ENCODE assay signal across 14 mouse cellular contexts in the genomic region with DNA sequence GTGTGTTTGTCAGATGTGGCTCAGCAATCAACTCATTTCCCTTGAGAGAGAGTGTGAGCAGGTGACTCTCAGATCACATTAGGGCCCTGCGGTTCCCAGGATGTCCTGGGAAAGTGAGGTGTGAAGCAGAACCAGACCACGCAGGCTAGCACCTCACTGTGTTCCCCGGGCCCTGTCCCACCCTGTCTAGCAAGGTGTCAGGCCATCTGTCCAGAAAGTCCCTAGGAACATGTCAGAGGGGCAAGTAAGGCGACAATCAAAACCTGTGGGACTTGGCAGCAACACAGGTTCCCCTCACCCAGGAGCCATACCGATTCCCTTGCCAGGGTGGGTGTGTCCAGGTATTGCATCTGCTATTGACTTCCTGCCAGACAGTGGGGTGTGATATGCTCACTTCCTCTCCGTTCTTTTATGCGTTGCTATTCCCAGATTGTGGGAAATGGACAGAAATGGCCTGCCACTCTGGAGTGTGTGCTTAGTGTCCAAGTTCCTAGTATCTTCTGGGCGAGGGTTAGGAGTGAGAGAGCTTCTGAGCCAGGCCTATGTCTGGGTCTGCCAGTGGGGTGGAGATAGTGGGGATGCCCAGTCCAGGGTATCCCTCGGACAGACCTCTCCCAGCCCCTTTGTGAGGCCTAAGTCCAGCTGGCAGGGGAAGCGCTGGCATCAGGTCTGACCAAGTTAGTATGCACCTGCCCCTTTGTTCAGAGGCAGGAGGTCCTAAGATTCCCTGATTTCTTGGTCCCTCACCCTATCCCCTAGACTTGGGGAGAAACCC. TPM values are rescaled to one million over a fixed set of nuclear protein-coding genes. Genes with fewer than 3 reads are reported as not detected.
DNase-seq lines count a peak whose midpoint lies in the region; ATAC-seq lines count a peak whose summit lies in the region.
"Had no signal": no experiment of that assay in that cellular context is flagged by ENCODE, and none has a peak within 500 bp of the region (broad histone marks: within the 10 kb centered on the region; RNA-seq: fewer than 3 reads in every experiment).

No protein-coding gene starts in this region.

- H3K36me3 ChIP-seq in hindbrain, embryonic 10.5 days: no peaks in the 10 kb centered on the region
- no peaks in the 10 kb centered on the region for H3K36me3 ChIP-seq in hindbrain, embryonic 16.5 days (ENCODE audit: control insufficient read depth, insufficient read depth, low read length)
- no peaks in the 10 kb centered on the region for H3K36me3 ChIP-seq in neural tube, embryonic 13.5 days
- no peaks in the 10 kb centered on the region for H3K36me3 ChIP-seq in forebrain, embryonic 16.5 days (ENCODE audit: control insufficient read depth, insufficient read depth)
- H3K36me3 ChIP-seq: G1E; intestine, embryonic 15.5 days; liver, embryonic 12.5 days; midbrain, embryonic 15.5 days had no signal

- ATAC-seq in hindbrain, embryonic 16.5 days: no peak
- ATAC-seq in neural tube, embryonic 13.5 days (ENCODE audit: low read depth): no peak
- ATAC-seq in forebrain, embryonic 16.5 days: 0 out of 2 replicates have a peak, but pooled peaks have one; percentile 28
- ATAC-seq: intestine, embryonic 15.5 days; liver, embryonic 12.5 days; midbrain, embryonic 15.5 days had no signal

- peak overlapping the region; percentile 95 for H3K27ac ChIP-seq in hindbrain, embryonic 10.5 days
- no peak overlapping the region; the same call in 1 of the 2 replicates for H3K27ac ChIP-seq in hindbrain, embryonic 16.5 days (ENCODE audit: low read depth, low read length)
- H3K27ac ChIP-seq in neural tube, embryonic 13.5 days (replicated peaks): 0 out of 2 replicates have a peak overlapping the region, but pooled peaks have one; percentile 38
- H3K27ac ChIP-seq in forebrain, embryonic 16.5 days (ENCODE audit: low read length): no peak overlapping the region
- H3K27ac ChIP-seq: intestine, embryonic 15.5 days; liver, embryonic 12.5 days; midbrain, embryonic 15.5 days had no signal

- no peaks in the 10 kb centered on the region for H3K9me3 ChIP-seq in hindbrain, embryonic 10.5 days
- H3K9me3 ChIP-seq in hindbrain, embryonic 16.5 days (ENCODE audit: control insufficient read depth, low read length): no peaks in the 10 kb centered on the region
- no peaks in the 10 kb centered on the region for H3K9me3 ChIP-seq in neural tube, embryonic 13.5 days
- no peaks in the 10 kb centered on the region for H3K9me3 ChIP-seq in forebrain, embryonic 16.5 days (ENCODE audit: control insufficient read depth, low read length)
- H3K9me3 ChIP-seq: G1E; intestine, embryonic 15.5 days; liver, embryonic 12.5 days; midbrain, embryonic 15.5 days had no signal

- peak overlapping the region; percentile 28 for H3K4me3 ChIP-seq in hindbrain, embryonic 10.5 days
- no peak overlapping the region for H3K4me3 ChIP-seq in hindbrain, embryonic 16.5 days (ENCODE audit: low read length)
- H3K4me3 ChIP-seq in neural tube, embryonic 13.5 days: no peak overlapping the region
- H3K4me3 ChIP-seq in forebrain, embryonic 16.5 days (replicated peaks; ENCODE audit: low read length): no peak overlapping the region
- H3K4me3 ChIP-seq: intestine, embryonic 15.5 days; liver, embryonic 12.5 days; midbrain, embryonic 15.5 days had no signal

- peaks cover 97% of the 10 kb centered on the region for H3K4me1 ChIP-seq in hindbrain, embryonic 10.5 days (replicated peaks)
- peaks cover 10% of the 10 kb centered on the region for H3K4me1 ChIP-seq in hindbrain, embryonic 16.5 days (ENCODE audit: control insufficient read depth, insufficient read depth, low read depth, low read length)
- H3K4me1 ChIP-seq in neural tube, embryonic 13.5 days (replicated peaks): peaks cover 57% of the 10 kb centered on the region
- H3K4me1 ChIP-seq in forebrain, embryonic 16.5 days (replicated peaks; ENCODE audit: control insufficient read depth, insufficient read depth, low read length): peaks cover 20% of the 10 kb centered on the region

- 78% methylated on average over 10 of the region's 10 CpGs for whole genome bisulfite sequencing in hindbrain, embryonic 10.5 days
- WGBS in hindbrain, embryonic 16.5 days: 63% methylated on average over 10 of the region's 10 CpGs
- WGBS in neural tube, embryonic 13.5 days: 70% methylated on average over 10 of the region's 10 CpGs
- WGBS in forebrain, embryonic 16.5 days: 51% methylated on average over 10 of the region's 10 CpGs

- DNase-seq in hindbrain, embryonic 10.5 days (ENCODE audit: low spot score): no peak
- DNase-seq in neural tube, embryonic 10.5 days (ENCODE audit: extremely low spot score, low spot score): no peak
- no peak for DNase-seq in ovary, postnatal 10 days (ENCODE audit: low spot score)
- DNase-seq in gastrocnemius, adult 8-10 months (ENCODE audit: low spot score in 2 of 2): no peak
- DNase-seq: cerebellum, adult 11 months; gastrocnemius, postnatal 36 days had no signal

- H3K27me3 ChIP-seq in hindbrain, embryonic 10.5 days (ENCODE audit: insufficient read depth, poor library complexity, severe bottlenecking): 0 out of 2 replicates have a peak, but pooled peaks cover 6% of the 10 kb centered on the region
- H3K27me3 ChIP-seq in hindbrain, embryonic 16.5 days (replicated peaks; ENCODE audit: control insufficient read depth, insufficient read depth, low read length): no peaks in the 10 kb centered on the region
- no peaks in the 10 kb centered on the region for H3K27me3 ChIP-seq in neural tube, embryonic 13.5 days
- no peaks in the 10 kb centered on the region for H3K27me3 ChIP-seq in forebrain, embryonic 16.5 days (replicated peaks; ENCODE audit: control insufficient read depth, insufficient read depth, low read length)
- H3K27me3 ChIP-seq: intestine, embryonic 15.5 days; liver, embryonic 12.5 days; midbrain, embryonic 15.5 days had no signal

- H3K4me2 ChIP-seq in hindbrain, embryonic 16.5 days (ENCODE audit: low read length): no peak overlapping the region
- H3K4me2 ChIP-seq in neural tube, embryonic 13.5 days: no peak overlapping the region
- H3K4me2 ChIP-seq in forebrain, embryonic 16.5 days (ENCODE audit: low read length): no peak overlapping the region
- H3K4me2 ChIP-seq: intestine, embryonic 15.5 days; liver, embryonic 12.5 days; midbrain, embryonic 15.5 days had no signal

- no peak overlapping the region for H3K9ac ChIP-seq in hindbrain, embryonic 16.5 days (ENCODE audit: low read depth, low read length)
- no peak overlapping the region for H3K9ac ChIP-seq in neural tube, embryonic 13.5 days
- H3K9ac ChIP-seq in forebrain, embryonic 16.5 days (replicated peaks; ENCODE audit: low read depth, low read length): no peak overlapping the region
- H3K9ac ChIP-seq: intestine, embryonic 15.5 days; liver, embryonic 12.5 days; midbrain, embryonic 15.5 days had no signal

RNA-seq across cellular contexts. Expression of gene Nrarp, which starts 10.0 kb away (rescaled TPM):
- polyA plus RNA-seq in hindbrain, embryonic 10.5 days (2016; fragmentation: Nextera tagmentation; extraction: Ambion mirVana): 77.4 and 108 TPM in 2 replicates
- 13.6 and 16.3 TPM in 2 replicates for polyA plus RNA-seq in hindbrain, embryonic 16.5 days (2015; fragmentation: Nextera tagmentation; extraction: Ambion mirVana)
- polyA plus RNA-seq in neural tube, embryonic 13.5 days (2015; fragmentation: Nextera tagmentation; extraction: Ambion mirVana): 25.5 and 27.9 TPM in 2 replicates
- polyA plus RNA-seq in forebrain, embryonic 16.5 days (2015; fragmentation: Nextera tagmentation; extraction: Ambion mirVana): 15.8 and 22.0 TPM in 2 replicates
- 1 to 10 TPM; 3.0 to 7.1 (median 5.9) TPM for total RNA-seq in gastrocnemius, adult 8-10 months (2022)
- polyA plus RNA-seq: G1E had no signal

RNA-seq across cellular contexts. Expression of gene Tor4a, which starts 26.2 kb away (rescaled TPM):
- polyA plus RNA-seq in hindbrain, embryonic 10.5 days (2016; fragmentation: Nextera tagmentation; extraction: Ambion mirVana): 2.6 and 2.7 TPM in 2 replicates
- polyA plus RNA-seq in hindbrain, embryonic 16.5 days (2015; fragmentation: Nextera tagmentation; extraction: Ambion mirVana): 2.1 and 2.3 TPM in 2 replicates
- 1.2 and 1.4 TPM in 2 replicates for polyA plus RNA-seq in neural tube, embryonic 13.5 days (2015; fragmentation: Nextera tagmentation; extraction: Ambion mirVana)
- polyA plus RNA-seq in forebrain, embryonic 16.5 days (2015; fragmentation: Nextera tagmentation; extraction: Ambion mirVana): 0.85 and 1.6 TPM in 2 replicates
- total RNA-seq in gastrocnemius, adult 8-10 months (2022): under 1 TPM; 0.48 to 0.92 (median 0.76) TPM

RNA-seq across cellular contexts. Expression of gene Nelfb, which starts 40.8 kb away (rescaled TPM):
- 123 and 132 TPM in 2 replicates for polyA plus RNA-seq in hindbrain, embryonic 10.5 days (2016; fragmentation: Nextera tagmentation; extraction: Ambion mirVana)
- polyA plus RNA-seq in hindbrain, embryonic 16.5 days (2015; fragmentation: Nextera tagmentation; extraction: Ambion mirVana): 105 and 112 TPM in 2 replicates
- polyA plus RNA-seq in neural tube, embryonic 13.5 days (2015; fragmentation: Nextera tagmentation; extraction: Ambion mirVana): 95.1 and 99.9 TPM in 2 replicates
- polyA plus RNA-seq in forebrain, embryonic 16.5 days (2015; fragmentation: Nextera tagmentation; extraction: Ambion mirVana): 91.7 and 101 TPM in 2 replicates
- 10 to 100 TPM; 20.8 to 28.3 (median 22.6) TPM for total RNA-seq in gastrocnemius, adult 8-10 months (2022)

RNA-seq across cellular contexts. Expression of gene Stpg3, which starts 43.9 kb away (rescaled TPM):
- not detected in 2 replicates for polyA plus RNA-seq in hindbrain, embryonic 10.5 days (2016; fragmentation: Nextera tagmentation; extraction: Ambion mirVana)
- not detected in 2 replicates for polyA plus RNA-seq in hindbrain, embryonic 16.5 days (2015; fragmentation: Nextera tagmentation; extraction: Ambion mirVana)
- 0.15 TPM in 1 of 2 replicates, not detected in the other for polyA plus RNA-seq in neural tube, embryonic 13.5 days (2015; fragmentation: Nextera tagmentation; extraction: Ambion mirVana)
- polyA plus RNA-seq in forebrain, embryonic 16.5 days (2015; fragmentation: Nextera tagmentation; extraction: Ambion mirVana): not detected in 2 replicates
- not detected for total RNA-seq in gastrocnemius, adult 8-10 months (2022)
- total RNA-seq: adrenal gland, adult 18-20 months; G1E; gastrocnemius, postnatal 36 days had no signal
- polyA plus RNA-seq: G1E; intestine, embryonic 15.5 days; liver, embryonic 12.5 days; midbrain, embryonic 15.5 days had no signal

RNA-seq across cellular contexts. Expression of gene Fam166a, which starts 48.0 kb away (rescaled TPM):
- polyA plus RNA-seq in hindbrain, embryonic 10.5 days (2016; fragmentation: Nextera tagmentation; extraction: Ambion mirVana): not detected in 2 replicates
- polyA plus RNA-seq in hindbrain, embryonic 16.5 days (2015; fragmentation: Nextera tagmentation; extraction: Ambion mirVana): 0.39 and 1.0 TPM in 2 replicates
- 0.89 TPM in 1 of 2 replicates, not detected in the other for polyA plus RNA-seq in neural tube, embryonic 13.5 days (2015; fragmentation: Nextera tagmentation; extraction: Ambion mirVana)
- polyA plus RNA-seq in forebrain, embryonic 16.5 days (2015; fragmentation: Nextera tagmentation; extraction: Ambion mirVana): not detected in 2 replicates
- not detected for total RNA-seq in gastrocnemius, adult 8-10 months (2022)
- total RNA-seq: adrenal gland, adult 18-20 months; G1E; gastrocnemius, postnatal 36 days had no signal
- polyA plus RNA-seq: G1E; intestine, embryonic 15.5 days; liver, embryonic 12.5 days had no signal

Comparison
In these comparisons a context has a peak if more than half of its experiments do, and no peak if none do; other contexts are left out.
1. H3K27ac ChIP-seq: peak in hindbrain, embryonic 10.5 days (single experiment) and neural tube, embryonic 13.5 days (single experiment); none in hindbrain, embryonic 16.5 days (single experiment) and forebrain, embryonic 16.5 days (single experiment).